ENCODE assay signal across 1 mouse cellular context in the genomic region with DNA sequence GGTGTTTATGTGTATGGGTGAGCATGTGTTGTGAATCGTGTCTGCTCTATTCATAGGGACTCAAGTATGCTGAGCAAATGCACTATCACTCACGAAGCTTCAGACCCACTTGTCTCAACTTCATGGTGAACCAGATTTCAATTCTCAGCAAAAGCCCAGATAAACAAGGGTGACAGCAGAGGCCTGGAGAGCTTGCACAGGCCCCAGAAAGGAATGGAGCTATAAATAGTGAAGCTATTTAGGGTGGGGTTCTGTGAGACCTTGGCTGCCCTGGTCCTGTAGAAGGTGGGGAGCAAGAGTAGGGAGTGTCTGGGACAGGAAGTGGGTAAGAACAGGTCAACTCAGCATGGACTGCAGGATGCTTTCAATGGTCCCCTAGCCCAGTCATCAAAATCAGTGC.
TF ChIP-seq lines count a peak whose summit lies in the region.

No protein-coding gene starts in this region.

TF ChIP-seq in myocyte, 11 proteins besides CTCF, POLR2A, EP300 and RAD21 (continued from another document):
- no peak for TF ChIP-seq SRF (IDR thresholded peaks at IDR 0.05; ENCODE audit: control insufficient read depth, insufficient read length, low read depth)
- TF ChIP-seq CEBPB (IDR thresholded peaks at IDR 0.05; ENCODE audit: insufficient read depth, poor library complexity, severe bottlenecking), result no peak
- no peak for TF ChIP-seq TCF3 (IDR thresholded peaks at IDR 0.05; ENCODE audit: insufficient read length, low read depth)
- TF ChIP-seq REST (IDR thresholded peaks at IDR 0.05; ENCODE audit: insufficient read depth, insufficient read length), result no peak
- no peak for TF ChIP-seq TCF12 (IDR thresholded peaks at IDR 0.05; ENCODE audit: insufficient read depth, poor library complexity, severe bottlenecking)
- no peak for TF ChIP-seq MAX (IDR thresholded peaks at IDR 0.05; ENCODE audit: low read depth)
- TF ChIP-seq MYOG (IDR thresholded peaks at IDR 0.05; ENCODE audit: control insufficient read depth in 1 of 3, insufficient read depth in 1 of 3, insufficient read length in 2 of 3, low read depth in 2 of 3), result no peak
- TF ChIP-seq MYOD1 (IDR thresholded peaks at IDR 0.05; ENCODE audit: control insufficient read depth in 1 of 3, insufficient read length in 2 of 3, low read depth in 2 of 3), result no peak
- TF ChIP-seq USF1 (IDR thresholded peaks at IDR 0.05; ENCODE audit: low read depth), result no peak
- TF ChIP-seq E2F4 (IDR thresholded peaks at IDR 0.05; ENCODE audit: insufficient read depth), result no peak
